Mouse (Mus musculus): Measurements from ENCODE around the gene Dennd1a. TPM values are rescaled to one million over a fixed set of nuclear protein-coding genes. Genes with fewer than 3 reads are reported as not detected.

Gene Dennd1a
- total RNA-seq, 1 experiment from 2014 or later = 20.8 TPM

- ATAC-seq (replicated peaks in 1 of 2; ENCODE audit: insufficient read depth in 1 of 2, low FRiP score in 2 of 2, low TSS enrichment in 1 of 2, low read depth in 1 of 2, poor library complexity in 2 of 2, severe bottlenecking in 2 of 2) = peak; percentile 46 to 57; a peak in 3 of 4 replicates
These were observed 445.0 kb downstream of the Dennd1a start for GRCm38 (mm10) chr2:37842151-37842569.

- no peak for ATAC-seq (replicated peaks in 1 of 2; ENCODE audit: insufficient read depth in 1 of 2, low FRiP score in 2 of 2, low TSS enrichment in 1 of 2, low read depth in 1 of 2, poor library complexity in 2 of 2, severe bottlenecking in 2 of 2)
These were observed 447.3 kb downstream of the Dennd1a start for GRCm38 (mm10) chr2:37839922-37840321.

- ATAC-seq (replicated peaks in 1 of 2; ENCODE audit: insufficient read depth in 1 of 2, low FRiP score in 2 of 2, low TSS enrichment in 1 of 2, low read depth in 1 of 2, poor library complexity in 2 of 2, severe bottlenecking in 2 of 2) = no peak
These were observed 448.8 kb downstream of the Dennd1a start for GRCm38 (mm10) chr2:37838202-37838984.

- ATAC-seq (replicated peaks in 1 of 2; ENCODE audit: insufficient read depth in 1 of 2, low FRiP score in 2 of 2, low TSS enrichment in 1 of 2, low read depth in 1 of 2, poor library complexity in 2 of 2, severe bottlenecking in 2 of 2) = no peak
These were observed 449.6 kb downstream of the Dennd1a start for GRCm38 (mm10) chr2:37837542-37837941.

- ATAC-seq (replicated peaks in 1 of 2; ENCODE audit: insufficient read depth in 1 of 2, low FRiP score in 2 of 2, low TSS enrichment in 1 of 2, low read depth in 1 of 2, poor library complexity in 2 of 2, severe bottlenecking in 2 of 2) = no peak
These were observed 450.3 kb downstream of the Dennd1a start for GRCm38 (mm10) chr2:37836926-37837325.

GRCm38 (mm10) chr2:37832253-37832652 is 454.9 kb downstream of the Dennd1a start:
- no peak for ATAC-seq (replicated peaks in 1 of 2; ENCODE audit: insufficient read depth in 1 of 2, low FRiP score in 2 of 2, low TSS enrichment in 1 of 2, low read depth in 1 of 2, poor library complexity in 2 of 2, severe bottlenecking in 2 of 2)

- ATAC-seq (replicated peaks in 1 of 2; ENCODE audit: insufficient read depth in 1 of 2, low FRiP score in 2 of 2, low TSS enrichment in 1 of 2, low read depth in 1 of 2, poor library complexity in 2 of 2, severe bottlenecking in 2 of 2) = 0 out of 4 replicates have a peak, but pooled peaks have one; percentile 12 to 36
These were observed 457.4 kb downstream of the Dennd1a start for GRCm38 (mm10) chr2:37829758-37830275.

- no peak for ATAC-seq (replicated peaks in 1 of 2; ENCODE audit: insufficient read depth in 1 of 2, low FRiP score in 2 of 2, low TSS enrichment in 1 of 2, low read depth in 1 of 2, poor library complexity in 2 of 2, severe bottlenecking in 2 of 2)
These were observed 463.4 kb downstream of the Dennd1a start for GRCm38 (mm10) chr2:37823826-37824225.

- ATAC-seq (replicated peaks in 1 of 2; ENCODE audit: insufficient read depth in 1 of 2, low FRiP score in 2 of 2, low TSS enrichment in 1 of 2, low read depth in 1 of 2, poor library complexity in 2 of 2, severe bottlenecking in 2 of 2) = no peak
These were observed 465.1 kb downstream of the Dennd1a start for GRCm38 (mm10) chr2:37822122-37822521.

GRCm38 (mm10) chr2:37819526-37820152 is 467.6 kb downstream of the Dennd1a start:
- no peak for ATAC-seq (replicated peaks in 1 of 2; ENCODE audit: insufficient read depth in 1 of 2, low FRiP score in 2 of 2, low TSS enrichment in 1 of 2, low read depth in 1 of 2, poor library complexity in 2 of 2, severe bottlenecking in 2 of 2)

GRCm38 (mm10) chr2:37818761-37819525 is 468.2 kb downstream of the Dennd1a start:
- no peak for ATAC-seq (replicated peaks in 1 of 2; ENCODE audit: insufficient read depth in 1 of 2, low FRiP score in 2 of 2, low TSS enrichment in 1 of 2, low read depth in 1 of 2, poor library complexity in 2 of 2, severe bottlenecking in 2 of 2)

- ATAC-seq (replicated peaks in 1 of 2; ENCODE audit: insufficient read depth in 1 of 2, low FRiP score in 2 of 2, low TSS enrichment in 1 of 2, low read depth in 1 of 2, poor library complexity in 2 of 2, severe bottlenecking in 2 of 2) = peak; percentile 66 to 76
These were observed 471.5 kb downstream of the Dennd1a start for GRCm38 (mm10) chr2:37815676-37816075.

GRCm38 (mm10) chr2:37814820-37815361 is 472.3 kb downstream of the Dennd1a start:
- no peak for ATAC-seq (replicated peaks in 1 of 2; ENCODE audit: insufficient read depth in 1 of 2, low FRiP score in 2 of 2, low TSS enrichment in 1 of 2, low read depth in 1 of 2, poor library complexity in 2 of 2, severe bottlenecking in 2 of 2)

- ATAC-seq (replicated peaks in 1 of 2; ENCODE audit: insufficient read depth in 1 of 2, low FRiP score in 2 of 2, low TSS enrichment in 1 of 2, low read depth in 1 of 2, poor library complexity in 2 of 2, severe bottlenecking in 2 of 2) = no peak
These were observed 474.8 kb downstream of the Dennd1a start for GRCm38 (mm10) chr2:37812401-37812800.

- no peak for ATAC-seq (replicated peaks in 1 of 2; ENCODE audit: insufficient read depth in 1 of 2, low FRiP score in 2 of 2, low TSS enrichment in 1 of 2, low read depth in 1 of 2, poor library complexity in 2 of 2, severe bottlenecking in 2 of 2)
These were observed 475.5 kb downstream of the Dennd1a start for GRCm38 (mm10) chr2:37811682-37812081.

GRCm38 (mm10) chr2:37802610-37803212 is 484.5 kb downstream of the Dennd1a start:
- ATAC-seq (replicated peaks in 1 of 2; ENCODE audit: insufficient read depth in 1 of 2, low FRiP score in 2 of 2, low TSS enrichment in 1 of 2, low read depth in 1 of 2, poor library complexity in 2 of 2, severe bottlenecking in 2 of 2) = peak; percentile 86 to 89

GRCm38 (mm10) chr2:37801687-37802086 is 485.5 kb downstream of the Dennd1a start:
- no peak for ATAC-seq (replicated peaks in 1 of 2; ENCODE audit: insufficient read depth in 1 of 2, low FRiP score in 2 of 2, low TSS enrichment in 1 of 2, low read depth in 1 of 2, poor library complexity in 2 of 2, severe bottlenecking in 2 of 2)

Measured in hematopoietic stem cell, adult 5-6 weeks (primary cell).